Mouse (Mus musculus): ENCODE results near the gene Tmem269. TPM values are rescaled to one million over a fixed set of nuclear protein-coding genes. Genes with fewer than 3 reads are reported as not detected.

Gene Tmem269
- polyA plus RNA-seq, 1 experiment = not detected

- Histone ChIP-seq H3K27me3 (ENCODE audit: control insufficient read depth, insufficient read depth, insufficient read length) (no peaks in the 10 kb centered on the region), H3K4me3 (ENCODE audit: insufficient read depth, poor library complexity, severe bottlenecking) (no peak overlapping the region), H3K79me3 (ENCODE audit: low read depth) (no peaks in the 10 kb centered on the region), H3K79me2 (ENCODE audit: control insufficient read depth, insufficient read depth) (no peaks in the 10 kb centered on the region), H3ac (ENCODE audit: control insufficient read depth, insufficient read length, low read depth) (no peak overlapping the region), H3K36me3 (ENCODE audit: control insufficient read depth, insufficient read depth) (peaks cover 4% of the 10 kb centered on the region)
- TF ChIP-seq MAX (IDR thresholded peaks at IDR 0.05) (no peak), CTCF (IDR thresholded peaks at IDR 0.05; ENCODE audit: control insufficient read depth, insufficient read depth, insufficient read length) (no peak), FOSL1 (IDR thresholded peaks at IDR 0.05; ENCODE audit: insufficient read depth, low read length, poor library complexity, severe bottlenecking) (no peak), MYOG (IDR thresholded peaks at IDR 0.05; ENCODE audit: control insufficient read depth, extremely low read depth, insufficient read length) (no peak), MYOD1 (IDR thresholded peaks at IDR 0.05; ENCODE audit: control insufficient read depth, insufficient read length, low read depth) (no peak), USF1 (IDR thresholded peaks at IDR 0.05; ENCODE audit: low read depth) (no peak), CEBPB (IDR thresholded peaks at IDR 0.05; ENCODE audit: low read depth) (no peak)
Measured at GRCm38 (mm10) chr4:119248407-119248965, 30.5 kb upstream of the Tmem269 start.

GRCm38 (mm10) chr4:119247462-119248235, 29.6 kb upstream of the Tmem269 start:
- no peaks in the 10 kb centered on the region for H3K79me3 ChIP-seq (ENCODE audit: low read depth)
- H3K79me2 ChIP-seq (ENCODE audit: control insufficient read depth, insufficient read depth) = no peaks in the 10 kb centered on the region
- H3K27me3 ChIP-seq (ENCODE audit: control insufficient read depth, insufficient read depth, insufficient read length) = no peaks in the 10 kb centered on the region
- H3K36me3 ChIP-seq (ENCODE audit: control insufficient read depth, insufficient read depth) = peaks cover 4% of the 10 kb centered on the region
- H3ac ChIP-seq (ENCODE audit: control insufficient read depth, insufficient read length, low read depth) = no peak overlapping the region
- H3K4me3 ChIP-seq (ENCODE audit: insufficient read depth, poor library complexity, severe bottlenecking) = no peak overlapping the region
- TF ChIP-seq CTCF (IDR thresholded peaks at IDR 0.05; ENCODE audit: control insufficient read depth, insufficient read depth, insufficient read length) (peak; percentile 87), MYOD1 (IDR thresholded peaks at IDR 0.05; ENCODE audit: control insufficient read depth, insufficient read length, low read depth) (no peak)

- H3K79me2 ChIP-seq (ENCODE audit: control insufficient read depth, insufficient read depth) = no peaks in the 10 kb centered on the region
- peaks cover 11% of the 10 kb centered on the region for H3K36me3 ChIP-seq (ENCODE audit: control insufficient read depth, insufficient read depth)
- TF ChIP-seq MYOG (IDR thresholded peaks at IDR 0.05; ENCODE audit: control insufficient read depth, extremely low read depth, insufficient read length) (no peak), USF1 (IDR thresholded peaks at IDR 0.05; ENCODE audit: low read depth) (no peak), CEBPB (IDR thresholded peaks at IDR 0.05; ENCODE audit: low read depth) (no peak), MAX (IDR thresholded peaks at IDR 0.05) (no peak), FOSL1 (IDR thresholded peaks at IDR 0.05; ENCODE audit: insufficient read depth, low read length, poor library complexity, severe bottlenecking) (no peak), CTCF (IDR thresholded peaks at IDR 0.05; ENCODE audit: control insufficient read depth, insufficient read depth, insufficient read length) (no peak), MYOD1 (IDR thresholded peaks at IDR 0.05; ENCODE audit: control insufficient read depth, insufficient read length, low read depth) (no peak)
- H3K27me3 ChIP-seq (ENCODE audit: control insufficient read depth, insufficient read depth, insufficient read length) = no peaks in the 10 kb centered on the region
- H3ac ChIP-seq (ENCODE audit: control insufficient read depth, insufficient read length, low read depth) = no peak overlapping the region
- H3K4me3 ChIP-seq (ENCODE audit: insufficient read depth, poor library complexity, severe bottlenecking) = no peak overlapping the region
- H3K79me3 ChIP-seq (ENCODE audit: low read depth) = no peaks in the 10 kb centered on the region
Measured at GRCm38 (mm10) chr4:119246688-119247225, 28.7 kb upstream of the Tmem269 start.

GRCm38 (mm10) chr4:119245961-119246360, 27.9 kb upstream of the Tmem269 start:
- Histone ChIP-seq H3K79me3 (ENCODE audit: low read depth) (no peaks in the 10 kb centered on the region), H3K36me3 (ENCODE audit: control insufficient read depth, insufficient read depth) (peaks cover 17% of the 10 kb centered on the region), H3ac (ENCODE audit: control insufficient read depth, insufficient read length, low read depth) (no peak overlapping the region), H3K4me3 (ENCODE audit: insufficient read depth, poor library complexity, severe bottlenecking) (no peak overlapping the region), H3K27me3 (ENCODE audit: control insufficient read depth, insufficient read depth, insufficient read length) (no peaks in the 10 kb centered on the region), H3K79me2 (ENCODE audit: control insufficient read depth, insufficient read depth) (no peaks in the 10 kb centered on the region)
- TF ChIP-seq FOSL1 (IDR thresholded peaks at IDR 0.05; ENCODE audit: insufficient read depth, low read length, poor library complexity, severe bottlenecking) = no peak
- TF ChIP-seq MAX (IDR thresholded peaks at IDR 0.05) = no peak
- TF ChIP-seq MYOG (IDR thresholded peaks at IDR 0.05; ENCODE audit: control insufficient read depth, extremely low read depth, insufficient read length) = no peak
- TF ChIP-seq CTCF (IDR thresholded peaks at IDR 0.05; ENCODE audit: control insufficient read depth, insufficient read depth, insufficient read length) = no peak

GRCm38 (mm10) chr4:119245556-119245955, 27.5 kb upstream of the Tmem269 start:
- Histone ChIP-seq H3K79me3 (ENCODE audit: low read depth) (no peaks in the 10 kb centered on the region), H3K79me2 (ENCODE audit: control insufficient read depth, insufficient read depth) (no peaks in the 10 kb centered on the region), H3K36me3 (ENCODE audit: control insufficient read depth, insufficient read depth) (peaks cover 20% of the 10 kb centered on the region), H3ac (ENCODE audit: control insufficient read depth, insufficient read length, low read depth) (no peak overlapping the region), H3K27me3 (ENCODE audit: control insufficient read depth, insufficient read depth, insufficient read length) (no peaks in the 10 kb centered on the region), H3K4me3 (ENCODE audit: insufficient read depth, poor library complexity, severe bottlenecking) (no peak overlapping the region)
- TF ChIP-seq MYOG (IDR thresholded peaks at IDR 0.05; ENCODE audit: control insufficient read depth, extremely low read depth, insufficient read length) (no peak), MYOD1 (IDR thresholded peaks at IDR 0.05; ENCODE audit: control insufficient read depth, insufficient read length, low read depth) (no peak), USF1 (IDR thresholded peaks at IDR 0.05; ENCODE audit: low read depth) (no peak), MAX (IDR thresholded peaks at IDR 0.05) (no peak), FOSL1 (IDR thresholded peaks at IDR 0.05; ENCODE audit: insufficient read depth, low read length, poor library complexity, severe bottlenecking) (no peak), CTCF (IDR thresholded peaks at IDR 0.05; ENCODE audit: control insufficient read depth, insufficient read depth, insufficient read length) (no peak), CEBPB (IDR thresholded peaks at IDR 0.05; ENCODE audit: low read depth) (no peak)
